Mouse (Mus musculus) ES-Bruce4 (cell line): Measurements from ENCODE around the gene Ldlr. TPM values are rescaled to one million over a fixed set of nuclear protein-coding genes. Genes with fewer than 3 reads are reported as not detected.

Source experiments
- H3K27ac ChIP-seq: 2 replicates; pipeline ENCODE4 v1.5.1; 2012; ENCODE audit warnings: low read length, inconsistent platforms; ENCODE audit not compliant: insufficient read depth
- H3K27me3 ChIP-seq: 2 replicates; pipeline ENCODE4 v1.6.1; 2012; ENCODE audit warnings: mild to moderate bottlenecking, low read length, inconsistent platforms; ENCODE audit not compliant: control insufficient read depth, poor library complexity, insufficient read depth, severe bottlenecking
- H3K36me3 ChIP-seq: 2 replicates; pipeline ENCODE4 v1.6.1; 2012; ENCODE audit warnings: inconsistent platforms, mild to moderate bottlenecking, low read length, moderate library complexity; ENCODE audit not compliant: control insufficient read depth, poor library complexity, insufficient read depth, severe bottlenecking
- H3K4me1 ChIP-seq: one replicate; pipeline ENCODE4 v1.8.1; 2011; ENCODE audit warnings: low read length; ENCODE audit not compliant: control insufficient read depth, insufficient read depth
- H3K4me3 ChIP-seq: 2 replicates; pipeline ENCODE4 v1.5.1; 2011; ENCODE audit warnings: low read depth, mild to moderate bottlenecking, low read length
- H3K9ac ChIP-seq: 2 replicates; pipeline ENCODE4 v1.6.1; 2012; ENCODE audit warnings: low read depth, mild to moderate bottlenecking, inconsistent platforms; ENCODE audit not compliant: poor library complexity, severe bottlenecking
- H3K9me3 ChIP-seq: replicated peaks from 2 replicates; pipeline ENCODE4 v1.6.1; 2012; ENCODE audit warnings: mild to moderate bottlenecking, low read length, inconsistent platforms; ENCODE audit not compliant: control insufficient read depth, poor library complexity, insufficient read depth, severe bottlenecking
- CTCF ChIP-seq: IDR thresholded peaks from one replicate; pipeline ENCODE4 v1.8.1; 2011; ENCODE audit warnings: low read depth, low read length
- EP300 ChIP-seq: IDR thresholded peaks from 2 replicates; pipeline ENCODE4 v1.6.1; 2011; ENCODE audit warnings: low read depth, low read length; ENCODE audit not compliant: insufficient read depth
- POLR2A ChIP-seq: IDR thresholded peaks from one replicate; pipeline ENCODE4 v1.8.1; 2011; ENCODE audit warnings: low read length; ENCODE audit not compliant: insufficient read depth
- polyA plus RNA-seq: library from polyadenylated mRNA; stranded (reverse); fragments of >200 nt; gene quantifications from 2 replicates; pipeline ENCODE4 v1.2.4, GENCODE M21; 2011; ENCODE audit warnings: low read depth; ENCODE audit not compliant: missing spikeins, insufficient read depth, insufficient read length

The Ldlr gene
- polyA plus RNA-seq, 1 experiment, result 79.3 TPM

DNA sequence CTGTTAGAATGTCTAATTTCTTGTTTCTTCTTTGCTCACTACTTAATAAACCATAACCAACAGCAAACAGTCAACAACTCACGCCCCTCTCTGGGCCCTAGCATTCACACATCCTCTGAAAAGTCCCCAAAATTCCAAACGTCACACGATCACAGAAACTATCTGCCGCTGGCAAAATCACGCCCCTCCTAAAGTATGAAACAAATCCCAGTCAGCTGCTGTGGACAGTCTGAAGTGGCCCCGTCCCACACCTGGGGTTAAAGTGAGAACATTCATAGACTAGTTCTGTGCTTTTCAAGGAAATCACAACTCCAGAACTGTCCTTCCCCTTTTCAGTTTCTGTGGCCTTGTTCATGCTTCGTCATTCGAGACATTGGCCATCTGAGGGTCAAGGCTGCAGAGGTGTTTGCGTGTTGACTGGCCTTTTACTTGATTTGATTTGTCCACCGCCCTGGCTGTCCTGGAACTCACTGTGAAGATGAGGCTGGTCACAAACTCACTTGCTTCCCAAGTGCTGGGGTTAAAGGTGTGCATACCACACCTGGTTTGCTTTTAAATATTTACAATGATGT, 5.1 kb downstream of the Ldlr start:
- Histone ChIP-seq H3K27ac (no peak overlapping the region), H3K4me1 (peaks cover 7% of the 10 kb centered on the region), H3K4me3 (no peak overlapping the region), H3K36me3 (peaks cover 37% of the 10 kb centered on the region), H3K9ac (no peak overlapping the region), H3K27me3 (no peaks in the 10 kb centered on the region), H3K9me3 (no peaks in the 10 kb centered on the region)
- TF ChIP-seq EP300 (no peak), POLR2A (no peak), CTCF (no peak)

GRCm38 (mm10) chr9:21729264-21729663, 6.0 kb downstream of the Ldlr start:
- no peak overlapping the region for H3K27ac ChIP-seq
- peaks cover 7% of the 10 kb centered on the region for H3K4me1 ChIP-seq
- H3K9ac ChIP-seq, result no peak overlapping the region
- no peak overlapping the region for H3K4me3 ChIP-seq
- peaks cover 46% of the 10 kb centered on the region for H3K36me3 ChIP-seq
- no peaks in the 10 kb centered on the region for H3K9me3 ChIP-seq
- H3K27me3 ChIP-seq, result no peaks in the 10 kb centered on the region
- no peak for TF ChIP-seq EP300
- no peak for TF ChIP-seq POLR2A
- TF ChIP-seq CTCF, result no peak

GRCm38 (mm10) chr9:21732288-21732687, 9.0 kb downstream of the Ldlr start:
- no peaks in the 10 kb centered on the region for H3K9me3 ChIP-seq
- peaks cover 64% of the 10 kb centered on the region for H3K36me3 ChIP-seq
- no peak overlapping the region for H3K9ac ChIP-seq
- no peak overlapping the region for H3K4me3 ChIP-seq
- H3K27me3 ChIP-seq, result no peaks in the 10 kb centered on the region
- H3K4me1 ChIP-seq, result peaks cover 2% of the 10 kb centered on the region
- no peak overlapping the region for H3K27ac ChIP-seq
- TF ChIP-seq POLR2A, result no peak
- no peak for TF ChIP-seq EP300
- TF ChIP-seq CTCF, result no peak

DNA sequence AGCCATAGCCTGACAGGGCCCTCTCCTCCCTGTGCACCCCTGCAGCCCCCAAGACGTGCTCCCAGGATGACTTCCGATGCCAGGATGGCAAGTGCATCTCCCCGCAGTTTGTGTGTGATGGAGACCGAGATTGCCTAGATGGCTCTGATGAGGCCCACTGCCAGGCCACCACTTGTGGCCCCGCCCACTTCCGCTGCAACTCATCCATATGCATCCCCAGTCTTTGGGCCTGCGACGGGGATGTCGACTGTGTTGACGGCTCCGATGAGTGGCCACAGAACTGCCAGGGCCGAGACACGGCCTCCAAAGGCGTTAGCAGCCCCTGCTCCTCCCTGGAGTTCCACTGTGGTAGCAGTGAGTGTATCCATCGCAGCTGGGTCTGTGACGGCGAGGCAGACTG, 10.2 kb downstream of the Ldlr start:
- Histone ChIP-seq H3K9me3 (no peaks in the 10 kb centered on the region), H3K36me3 (peaks cover 69% of the 10 kb centered on the region), H3K27me3 (no peaks in the 10 kb centered on the region), H3K4me1 (peaks cover 2% of the 10 kb centered on the region), H3K4me3 (no peak overlapping the region), H3K27ac (no peak overlapping the region), H3K9ac (no peak overlapping the region)
- no peak for TF ChIP-seq POLR2A
- no peak for TF ChIP-seq CTCF
- TF ChIP-seq EP300, result no peak

- Histone ChIP-seq H3K27ac (no peak overlapping the region), H3K9me3 (no peaks in the 10 kb centered on the region), H3K36me3 (peaks cover 73% of the 10 kb centered on the region), H3K9ac (no peak overlapping the region), H3K4me3 (no peak overlapping the region), H3K27me3 (no peaks in the 10 kb centered on the region), H3K4me1 (peaks cover 2% of the 10 kb centered on the region)
- TF ChIP-seq POLR2A (no peak), CTCF (no peak), EP300 (no peak)
These were observed 10.7 kb downstream of the Ldlr start for GRCm38 (mm10) chr9:21733989-21734388.

DNA sequence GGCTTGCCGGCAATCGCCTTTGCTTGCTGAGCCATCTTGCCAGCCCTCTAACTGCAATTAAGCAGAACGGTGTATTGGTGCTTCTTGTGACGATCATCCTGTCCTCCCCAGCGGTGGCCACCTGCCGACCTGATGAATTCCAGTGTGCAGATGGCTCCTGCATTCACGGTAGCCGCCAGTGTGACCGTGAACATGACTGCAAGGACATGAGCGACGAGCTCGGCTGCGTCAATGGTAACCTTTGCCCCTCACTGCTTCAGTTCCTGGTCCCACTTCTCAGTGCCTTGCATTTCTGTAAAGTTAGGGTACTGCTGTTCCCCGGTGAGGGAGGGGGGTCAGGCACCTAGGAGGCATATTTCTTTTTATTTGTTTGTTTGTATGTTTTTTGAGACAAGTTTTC, 11.8 kb downstream of the Ldlr start:
- H3K36me3 ChIP-seq, result peaks cover 82% of the 10 kb centered on the region
- no peaks in the 10 kb centered on the region for H3K9me3 ChIP-seq
- H3K9ac ChIP-seq, result no peak overlapping the region
- no peaks in the 10 kb centered on the region for H3K4me1 ChIP-seq
- TF ChIP-seq POLR2A, result no peak
- no peaks in the 10 kb centered on the region for H3K27me3 ChIP-seq
- H3K4me3 ChIP-seq, result no peak overlapping the region
- H3K27ac ChIP-seq, result no peak overlapping the region
